Mouse (Mus musculus) kidney, adult 2 months (tissue): ENCODE data around the gene Rufy3.

Experiments
- CTCF ChIP-seq: fragments of 200-500 bp; conservative IDR thresholded peaks from 2 replicates; pipeline ENCODE4 v1.5.1; 2011; ENCODE audit warnings: low read depth, mild to moderate bottlenecking, control low read depth, low read length, moderate library complexity, mixed read lengths; ENCODE audit not compliant: insufficient read depth, insufficient read length
- POLR2A ChIP-seq: fragments of 200-500 bp; IDR thresholded peaks from one replicate; pipeline ENCODE4 v1.6.1; 2011; ENCODE audit warnings: low read depth, low read length, control low read depth

- no peak for TF ChIP-seq CTCF
- TF ChIP-seq POLR2A: no peak
Measured at GRCm38 (mm10) chr5:88685745-88686299, 121.0 kb downstream of the Rufy3 start.
